Mouse (Mus musculus) neural tube, embryonic 12.5 days (tissue): ENCODE results near the gene Ldhd. TPM values are rescaled to one million over a fixed set of nuclear protein-coding genes. Genes with fewer than 3 reads are reported as not detected.
A peak's percentile ranks its signal among the peaks of the same experiment; 100 is the strongest.

Experiments used
- ATAC-seq: fragments of 200-750 bp; cut with Nextera tagmentation; 2 replicates; pipeline ENCODE4 v1.8.0; 2017; ENCODE audit warnings: low read depth, mild to moderate bottlenecking, moderate TSS enrichment, moderate library complexity; ENCODE audit not compliant: low FRiP score
- H3K27ac ChIP-seq: fragments of 300-500 bp; sonication (generic); 2 replicates; pipeline ENCODE4 v1.5.1; 2016
- H3K27me3 ChIP-seq: fragments of 300-500 bp; sonication (generic); replicated peaks from 2 replicates; pipeline ENCODE4 v1.6.1; 2016; ENCODE audit warnings: mild to moderate bottlenecking
- H3K36me3 ChIP-seq: fragments of 300-500 bp; sonication (generic); 2 replicates; pipeline ENCODE4 v1.6.1; 2016; ENCODE audit warnings: mild to moderate bottlenecking
- H3K4me1 ChIP-seq: fragments of 300-500 bp; sonication (generic); 2 replicates; pipeline ENCODE4 v1.6.1; 2016
- H3K4me2 ChIP-seq: fragments of 300-500 bp; sonication (generic); replicated peaks from 2 replicates; pipeline ENCODE4 v1.6.1; 2016; ENCODE audit warnings: mild to moderate bottlenecking
- H3K4me3 ChIP-seq: fragments of 300-500 bp; sonication (generic); 2 replicates; pipeline ENCODE4 v1.5.1; 2016
- H3K9ac ChIP-seq: fragments of 300-500 bp; sonication (generic); 2 replicates; pipeline ENCODE4 v1.6.1; 2016; ENCODE audit warnings: mild to moderate bottlenecking
- H3K9me3 ChIP-seq: fragments of 300-500 bp; sonication (generic); 2 replicates; pipeline ENCODE4 v1.6.1; 2016; ENCODE audit warnings: mild to moderate bottlenecking
- WGBS: fragments of 180-500 bp; shearing (Covaris S2); methylation state at CpG from one replicate; pipeline ENCODE4 v1.1.7; 2016; 5-methylcytosine and 5-hydroxymethylcytosine counted together
- polyA plus RNA-seq: library from polyadenylated mRNA; unstranded; fragments of >200 nt; fragmentation: Nextera tagmentation; extraction: Ambion mirVana; gene quantifications from 2 replicates; pipeline ENCODE4 v1.2.1, GENCODE M21; 2016

Ldhd gene
- polyA plus RNA-seq, 1 experiment from 2014 or later, result 0.49 TPM

GRCm38 (mm10) chr8:111626528-111626820 is 3.7 kb downstream of the Ldhd start:
- Histone ChIP-seq H3K4me1 (peaks cover 10% of the 10 kb centered on the region), H3K9ac (no peak overlapping the region), H3K9me3 (no peaks in the 10 kb centered on the region), H3K36me3 (peaks cover 31% of the 10 kb centered on the region), H3K27me3 (no peaks in the 10 kb centered on the region), H3K4me2 (no peak overlapping the region), H3K4me3 (no peak overlapping the region), H3K27ac (no peak overlapping the region)
- WGBS, result 78% methylated on average over 8 of the region's 8 CpGs
- no peak for ATAC-seq

DNA sequence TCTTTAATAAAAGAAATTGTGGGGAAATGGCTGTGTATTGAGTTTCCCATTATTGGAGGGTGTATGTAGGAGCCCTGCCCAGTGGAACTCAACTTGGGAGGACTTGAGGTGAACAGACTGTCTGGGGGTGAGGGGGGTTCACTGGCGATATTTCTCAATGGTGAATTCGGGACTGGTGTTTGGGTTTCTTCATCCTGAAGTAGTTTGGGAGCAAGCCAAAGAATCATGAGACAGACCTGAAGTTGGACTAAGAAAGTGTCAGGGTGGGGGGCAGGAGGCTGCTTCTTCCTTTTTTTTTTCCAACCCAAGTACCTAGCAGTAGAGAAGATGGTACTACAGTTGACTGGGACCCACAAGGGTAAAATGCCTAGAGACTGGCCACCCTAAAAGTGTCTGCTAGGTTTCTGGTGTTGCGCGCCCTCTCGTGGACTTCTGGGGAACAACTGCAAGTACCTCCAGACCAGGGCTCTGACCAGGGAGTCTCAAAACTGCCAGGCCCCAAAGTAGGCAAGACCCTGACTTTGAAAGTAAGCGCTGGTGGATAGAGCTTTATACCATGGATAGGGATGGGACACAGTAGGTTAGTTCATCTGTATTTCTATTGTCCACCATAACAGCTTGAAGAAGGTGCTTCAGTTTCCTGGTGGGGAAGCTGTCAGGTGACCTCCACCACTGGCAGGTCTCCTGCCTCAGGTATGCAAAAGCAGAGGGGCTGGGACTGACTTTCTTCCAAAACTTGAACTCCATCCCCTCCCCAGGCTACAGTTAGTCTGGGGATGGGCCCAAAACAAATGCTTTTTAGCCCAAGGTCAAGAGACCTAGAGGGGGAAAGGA is 4.3 kb downstream of the Ldhd start:
- no peaks in the 10 kb centered on the region for H3K9me3 ChIP-seq
- no peak overlapping the region for H3K4me2 ChIP-seq
- peaks cover 35% of the 10 kb centered on the region for H3K36me3 ChIP-seq
- H3K27me3 ChIP-seq, result no peaks in the 10 kb centered on the region
- no peak overlapping the region for H3K9ac ChIP-seq
- no peak overlapping the region for H3K4me3 ChIP-seq
- no peak overlapping the region for H3K27ac ChIP-seq
- ATAC-seq, result no peak
- 36% methylated on average over 6 of the region's 6 CpGs for whole genome bisulfite sequencing
- H3K4me1 ChIP-seq, result peaks cover 10% of the 10 kb centered on the region

GRCm38 (mm10) chr8:111624853-111625221 is 5.3 kb downstream of the Ldhd start:
- no peak for ATAC-seq
- 95% methylated on average over 10 of the region's 10 CpGs for WGBS
- Histone ChIP-seq H3K4me2 (no peak overlapping the region), H3K27me3 (no peaks in the 10 kb centered on the region), H3K36me3 (peaks cover 42% of the 10 kb centered on the region), H3K4me3 (no peak overlapping the region), H3K4me1 (peaks cover 10% of the 10 kb centered on the region), H3K9ac (no peak overlapping the region), H3K9me3 (no peaks in the 10 kb centered on the region), H3K27ac (no peak overlapping the region)

DNA sequence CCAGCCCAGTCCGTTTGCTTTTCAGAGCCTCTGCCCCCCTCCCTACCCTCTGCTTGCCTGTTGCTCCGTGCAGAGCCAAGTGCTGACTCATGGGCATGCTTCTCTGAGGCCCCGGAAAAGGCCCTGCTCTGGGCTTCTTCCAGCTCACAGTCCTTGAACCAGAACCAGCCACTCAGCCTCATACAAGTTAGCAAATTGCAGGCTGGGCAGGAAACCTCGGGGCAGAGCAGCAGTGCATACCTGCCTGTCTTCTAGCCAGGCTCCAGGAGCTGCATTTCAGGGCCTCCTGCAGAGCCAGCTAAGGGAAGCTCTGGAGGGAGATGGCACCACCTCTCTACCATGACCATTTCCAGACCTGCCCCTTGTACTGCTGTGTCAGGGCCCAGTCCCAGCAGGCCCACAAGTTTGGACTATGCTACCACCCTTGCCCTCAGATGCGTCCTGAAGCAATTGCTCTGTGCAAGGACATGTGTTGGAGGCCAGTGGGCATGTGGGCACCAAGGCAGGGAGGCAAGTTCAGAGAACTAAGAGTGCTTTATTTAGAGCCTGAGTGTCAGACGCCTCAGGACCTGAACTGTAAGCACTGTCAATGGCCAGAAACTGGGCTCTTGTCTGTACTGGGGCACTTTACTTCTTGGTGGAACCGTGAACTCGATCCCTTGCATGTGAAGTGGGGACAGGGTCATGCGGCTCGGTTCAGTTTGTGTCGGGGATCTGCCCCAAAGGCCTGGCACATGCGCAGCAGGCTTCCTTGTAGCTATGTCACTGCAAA is 5.9 kb downstream of the Ldhd start:
- peaks cover 44% of the 10 kb centered on the region for H3K36me3 ChIP-seq
- peaks cover 10% of the 10 kb centered on the region for H3K4me1 ChIP-seq
- no peaks in the 10 kb centered on the region for H3K9me3 ChIP-seq
- 81% methylated on average over 12 of the region's 12 CpGs for WGBS
- H3K27ac ChIP-seq, result no peak overlapping the region
- no peak overlapping the region for H3K4me3 ChIP-seq
- no peak for ATAC-seq
- H3K9ac ChIP-seq, result no peak overlapping the region
- H3K4me2 ChIP-seq, result no peak overlapping the region
- H3K27me3 ChIP-seq, result no peaks in the 10 kb centered on the region

DNA sequence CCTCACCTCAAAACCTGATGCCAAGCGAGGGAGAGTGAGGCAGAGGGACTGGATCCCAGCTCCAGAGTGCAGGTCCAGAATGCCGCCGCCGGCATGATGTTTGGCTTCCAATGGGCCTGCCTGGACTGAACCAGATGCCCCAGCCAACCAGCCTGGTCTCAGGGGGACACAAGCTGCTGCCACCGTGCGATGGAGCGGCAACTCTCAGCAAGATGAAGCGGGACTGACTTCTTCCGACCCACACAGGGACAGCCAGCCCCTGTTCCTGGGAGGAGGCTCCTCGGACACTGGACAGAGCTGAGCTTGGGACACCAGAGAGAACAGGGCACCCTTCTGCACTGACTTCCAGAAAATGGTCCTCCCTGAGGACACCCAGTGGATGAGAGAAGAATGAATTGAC is 7.6 kb downstream of the Ldhd start:
- no peak for ATAC-seq
- 76% methylated on average over 10 of the region's 10 CpGs for WGBS
- H3K27ac ChIP-seq, result no peak overlapping the region
- H3K27me3 ChIP-seq, result no peaks in the 10 kb centered on the region
- no peak overlapping the region for H3K4me2 ChIP-seq
- peaks cover 10% of the 10 kb centered on the region for H3K4me1 ChIP-seq
- H3K9ac ChIP-seq, result no peak overlapping the region
- no peaks in the 10 kb centered on the region for H3K9me3 ChIP-seq
- H3K4me3 ChIP-seq, result no peak overlapping the region
- peaks cover 38% of the 10 kb centered on the region for H3K36me3 ChIP-seq

GRCm38 (mm10) chr8:111622104-111622503 is 8.1 kb downstream of the Ldhd start:
- H3K4me3 ChIP-seq, result no peak overlapping the region
- no peaks in the 10 kb centered on the region for H3K27me3 ChIP-seq
- peaks cover 35% of the 10 kb centered on the region for H3K36me3 ChIP-seq
- H3K4me2 ChIP-seq, result no peak overlapping the region
- WGBS, result 64% methylated on average over 3 of the region's 3 CpGs
- no peak for ATAC-seq
- peaks cover 10% of the 10 kb centered on the region for H3K4me1 ChIP-seq
- H3K27ac ChIP-seq, result no peak overlapping the region
- 0 out of 2 replicates have a peak overlapping the region, but pooled peaks have one; percentile 29 for H3K9ac ChIP-seq
- no peaks in the 10 kb centered on the region for H3K9me3 ChIP-seq

DNA sequence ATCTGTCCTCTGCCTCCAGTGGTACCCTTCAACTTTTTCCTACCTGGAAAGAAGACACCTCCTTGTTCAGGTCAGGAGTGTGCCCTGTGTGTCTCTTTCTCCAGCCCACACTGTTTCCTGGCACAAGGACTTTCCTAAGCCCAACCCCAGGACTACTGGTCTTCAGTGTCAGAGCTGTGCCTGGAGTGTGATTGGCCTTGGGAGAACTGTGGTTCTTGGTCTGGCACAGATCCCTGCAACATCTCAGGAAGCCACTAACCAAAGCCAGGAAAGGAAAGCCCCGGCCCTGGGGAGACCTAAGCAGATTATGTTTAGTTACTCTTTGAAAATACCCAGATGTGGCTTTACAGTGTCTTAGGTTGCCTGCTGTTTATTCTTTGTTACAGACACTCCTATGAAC is 10.2 kb downstream of the Ldhd start:
- no peaks in the 10 kb centered on the region for H3K27me3 ChIP-seq
- no peak overlapping the region for H3K4me2 ChIP-seq
- 91% methylated on average over 1 of the region's 1 CpGs for WGBS
- H3K4me3 ChIP-seq, result no peak overlapping the region
- H3K27ac ChIP-seq, result no peak overlapping the region
- H3K36me3 ChIP-seq, result peaks cover 31% of the 10 kb centered on the region
- no peak overlapping the region for H3K9ac ChIP-seq
- ATAC-seq, result no peak
- no peaks in the 10 kb centered on the region for H3K9me3 ChIP-seq
- H3K4me1 ChIP-seq, result peaks cover 10% of the 10 kb centered on the region

GRCm38 (mm10) chr8:111618273-111618672 is 11.9 kb downstream of the Ldhd start:
- WGBS, result 90% methylated on average over 4 of the region's 4 CpGs
- H3K9me3 ChIP-seq, result no peaks in the 10 kb centered on the region
- no peaks in the 10 kb centered on the region for H3K27me3 ChIP-seq
- H3K9ac ChIP-seq, result no peak overlapping the region
- peaks cover 10% of the 10 kb centered on the region for H3K4me1 ChIP-seq
- ATAC-seq, result no peak
- peaks cover 30% of the 10 kb centered on the region for H3K36me3 ChIP-seq
- H3K4me2 ChIP-seq, result no peak overlapping the region
- no peak overlapping the region for H3K4me3 ChIP-seq
- no peak overlapping the region for H3K27ac ChIP-seq

GRCm38 (mm10) chr8:111617812-111618211 is 12.4 kb downstream of the Ldhd start:
- Histone ChIP-seq H3K4me1 (peaks cover 10% of the 10 kb centered on the region), H3K9ac (no peak overlapping the region)
- WGBS, result 59% methylated on average over 6 of the region's 6 CpGs

GRCm38 (mm10) chr8:111614786-111615701 is 15.1 kb downstream of the Ldhd start:
- peaks cover 14% of the 10 kb centered on the region for H3K36me3 ChIP-seq
- 94% methylated on average over 6 of the region's 6 CpGs for WGBS
- no peak overlapping the region for H3K27ac ChIP-seq
- H3K9ac ChIP-seq, result no peak overlapping the region
- H3K4me3 ChIP-seq, result no peak overlapping the region
- H3K27me3 ChIP-seq, result no peaks in the 10 kb centered on the region
- no peaks in the 10 kb centered on the region; the same call in 1 of the 2 replicates for H3K4me1 ChIP-seq
- no peak overlapping the region for H3K4me2 ChIP-seq
- H3K9me3 ChIP-seq, result no peaks in the 10 kb centered on the region
- ATAC-seq, result no peak

More at GRCm38 (mm10) chr8:111617812-111618211, 12.4 kb downstream of the Ldhd start:
- Histone ChIP-seq H3K4me2 (no peak overlapping the region), H3K36me3 (peaks cover 28% of the 10 kb centered on the region), H3K27ac (no peak overlapping the region), H3K4me3 (no peak overlapping the region), H3K27me3 (no peaks in the 10 kb centered on the region), H3K9me3 (no peaks in the 10 kb centered on the region)
- no peak for ATAC-seq

- Histone ChIP-seq H3K4me3 (no peak overlapping the region), H3K9me3 (no peaks in the 10 kb centered on the region), H3K4me1 (no peaks in the 10 kb centered on the region; the same call in 1 of the 2 replicates), H3K27ac (no peak overlapping the region), H3K9ac (no peak overlapping the region), H3K36me3 (peaks cover 11% of the 10 kb centered on the region; the same call in 1 of the 2 replicates), H3K4me2 (no peak overlapping the region), H3K27me3 (no peaks in the 10 kb centered on the region)
- ATAC-seq, result no peak
- WGBS, result 75% methylated on average over 5 of the region's 5 CpGs
Observed at GRCm38 (mm10) chr8:111613181-111613580, 17.0 kb downstream of the Ldhd start.

- 95% methylated on average over 7 of the region's 7 CpGs for WGBS
- H3K36me3 ChIP-seq, result peaks cover 3% of the 10 kb centered on the region; the same call in 1 of the 2 replicates
Observed at GRCm38 (mm10) chr8:111607414-111607813, 22.8 kb downstream of the Ldhd start.

More at GRCm38 (mm10) chr8:111607414-111607813, 22.8 kb downstream of the Ldhd start:
- H3K4me3 ChIP-seq, result no peak overlapping the region
- ATAC-seq, result no peak
- no peak overlapping the region for H3K27ac ChIP-seq
- H3K4me2 ChIP-seq, result no peak overlapping the region
- no peaks in the 10 kb centered on the region for H3K4me1 ChIP-seq
- H3K9ac ChIP-seq, result no peak overlapping the region
- no peaks in the 10 kb centered on the region for H3K27me3 ChIP-seq
- H3K9me3 ChIP-seq, result no peaks in the 10 kb centered on the region
